Mouse (Mus musculus): ENCODE measurements around the gene Trappc1. TPM values are rescaled to one million over a fixed set of nuclear protein-coding genes. Genes with fewer than 3 reads are reported as not detected.

The Trappc1 gene
- polyA plus RNA-seq, 1 experiment from 2014 or later, result 145 TPM

DNA sequence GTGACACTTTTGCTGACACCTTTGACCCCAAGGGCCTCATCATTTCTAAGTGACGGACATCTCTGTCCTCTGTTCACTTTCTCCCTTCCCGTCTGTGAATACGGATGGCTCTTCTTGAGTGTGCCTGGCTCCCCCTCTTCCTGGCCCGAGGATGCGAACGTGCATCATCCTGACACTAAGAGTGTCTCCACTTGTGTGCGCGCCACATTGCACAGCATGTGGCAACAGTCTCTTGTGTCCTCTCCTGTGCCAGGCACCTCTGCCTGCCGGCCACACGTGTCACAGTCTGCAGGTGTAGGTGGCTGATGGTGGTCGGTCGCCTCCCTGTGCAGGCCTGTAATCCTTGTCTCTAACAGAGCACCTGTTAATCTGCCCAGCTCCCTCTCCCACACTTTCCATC lies 47.8 kb downstream of the Trappc1 start:
- Histone ChIP-seq H3K4me3 (no peak overlapping the region), H3K36me3 (peaks cover 15% of the 10 kb centered on the region; the same call in 1 of the 2 replicates), H3K9me3 (no peaks in the 10 kb centered on the region), H3K9ac (no peak overlapping the region), H3K4me2 (no peak overlapping the region; the same call in 1 of the 2 replicates), H3K4me1 (peaks cover 37% of the 10 kb centered on the region), H3K27ac (peak overlapping the region; percentile 86), H3K27me3 (no peaks in the 10 kb centered on the region)
- 59% methylated on average over 12 of the region's 12 CpGs for WGBS
- ATAC-seq (ENCODE audit: insufficient number of reproducible peaks, low FRiP score, low TSS enrichment, low read depth), result no peak

DNA sequence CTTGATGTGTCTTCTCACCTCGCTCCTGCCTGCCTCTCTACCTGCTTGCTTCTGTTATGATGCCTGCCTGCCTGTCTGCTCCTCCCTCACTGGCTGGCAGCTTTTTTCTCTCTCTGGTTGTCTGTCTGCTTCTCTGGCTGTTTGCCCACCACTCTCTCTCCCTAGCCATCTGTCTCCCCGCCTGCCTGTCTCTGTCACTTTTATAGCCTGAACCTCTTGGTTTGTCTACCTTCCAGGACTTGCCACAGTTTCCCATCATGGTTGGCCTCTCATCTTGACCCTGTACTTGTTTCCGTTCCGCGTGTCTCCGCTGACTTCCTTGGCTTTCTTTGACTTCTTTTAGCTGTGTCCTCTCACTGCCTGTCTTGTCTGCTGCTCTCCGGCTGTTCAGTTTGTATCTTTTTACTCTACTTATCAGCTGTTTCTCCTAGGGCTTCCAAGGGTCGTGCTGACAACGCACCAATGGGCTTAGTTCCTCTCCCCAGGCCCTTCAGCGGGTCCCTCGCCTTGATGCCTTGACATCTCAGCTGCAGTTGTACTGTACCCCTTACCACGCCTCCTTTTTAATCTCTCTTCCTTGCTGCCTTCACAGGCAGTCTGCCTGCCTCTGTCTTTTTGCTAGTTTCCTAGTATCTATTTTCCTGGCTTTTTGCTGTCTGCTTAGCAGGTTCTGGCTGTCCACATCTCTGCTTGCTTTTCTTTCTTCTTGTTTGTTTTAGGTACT lies 48.4 kb downstream of the Trappc1 start:
- H3K9ac ChIP-seq, result no peak overlapping the region
- WGBS, result 61% methylated on average over 12 of the region's 12 CpGs
- H3K4me1 ChIP-seq, result peaks cover 32% of the 10 kb centered on the region
- H3K9me3 ChIP-seq, result no peaks in the 10 kb centered on the region
- ATAC-seq (ENCODE audit: insufficient number of reproducible peaks, low FRiP score, low TSS enrichment, low read depth), result no peak
- peak overlapping the region; percentile 59 for H3K27ac ChIP-seq
- H3K27me3 ChIP-seq, result no peaks in the 10 kb centered on the region
- H3K4me3 ChIP-seq, result no peak overlapping the region
- no peak overlapping the region for H3K4me2 ChIP-seq
- H3K36me3 ChIP-seq, result peaks cover 15% of the 10 kb centered on the region; the same call in 1 of the 2 replicates

DNA sequence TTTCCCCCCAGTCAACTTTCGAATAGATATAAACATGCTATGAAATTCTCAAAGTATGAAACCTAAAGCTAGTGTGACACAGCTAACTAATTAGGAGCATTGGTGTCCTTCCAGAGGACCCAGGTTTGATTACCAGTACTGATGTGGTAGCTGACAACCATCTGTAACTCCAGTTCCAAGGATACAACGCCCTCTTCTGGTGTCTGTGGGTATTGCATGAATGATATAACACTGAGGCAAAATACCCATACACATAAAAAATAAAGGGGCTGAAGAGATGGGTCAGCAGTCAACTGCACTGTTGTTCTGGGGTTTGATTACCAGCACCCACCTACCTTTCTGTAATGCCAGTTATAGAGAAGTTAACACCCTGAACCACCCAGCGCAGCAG lies 49.0 kb downstream of the Trappc1 start:
- Histone ChIP-seq H3K27me3 (no peaks in the 10 kb centered on the region), H3K9ac (no peak overlapping the region), H3K9me3 (no peaks in the 10 kb centered on the region), H3K4me2 (no peak overlapping the region), H3K27ac (no peak overlapping the region), H3K4me1 (peaks cover 27% of the 10 kb centered on the region), H3K36me3 (peaks cover 19% of the 10 kb centered on the region; the same call in 1 of the 2 replicates), H3K4me3 (no peak overlapping the region)
- WGBS, result 61% methylated on average over 3 of the region's 3 CpGs
- ATAC-seq (ENCODE audit: insufficient number of reproducible peaks, low FRiP score, low TSS enrichment, low read depth), result no peak

DNA sequence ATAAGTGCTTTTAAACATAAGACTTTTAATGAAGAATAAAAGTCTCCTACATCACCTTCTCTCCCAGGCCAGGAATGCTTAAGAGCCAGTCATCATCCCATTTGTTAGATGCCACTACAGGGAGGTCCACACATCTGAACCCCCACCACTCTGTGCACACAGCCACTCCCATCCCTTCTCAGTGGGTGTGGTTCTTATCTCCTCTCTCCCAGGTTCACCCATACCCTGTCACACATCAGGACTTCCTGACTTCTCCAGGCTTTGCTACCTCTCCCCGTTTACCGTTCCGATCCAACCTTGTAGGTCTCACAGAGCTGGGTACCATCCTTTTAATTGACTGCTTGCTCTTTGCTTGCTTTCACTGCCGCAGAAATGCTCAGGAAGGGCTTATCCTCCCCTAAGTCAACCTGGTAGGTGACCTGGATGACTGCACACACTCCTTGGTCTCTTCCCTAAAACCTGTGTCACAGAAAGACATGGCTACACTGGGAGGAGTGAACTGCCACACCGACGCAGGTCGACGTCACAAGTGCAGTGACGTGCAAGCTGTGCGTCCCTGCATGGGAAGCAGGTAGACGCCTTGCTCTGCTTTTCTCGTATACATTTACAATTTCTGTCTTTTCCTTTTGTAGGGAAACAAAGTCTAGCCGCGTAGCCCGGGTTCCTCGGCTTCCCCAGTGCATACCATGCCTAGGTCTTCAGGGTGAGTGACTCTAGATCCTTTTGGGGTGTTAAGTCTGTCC lies 49.6 kb downstream of the Trappc1 start:
- no peak for ATAC-seq (ENCODE audit: insufficient number of reproducible peaks, low FRiP score, low TSS enrichment, low read depth)
- Histone ChIP-seq H3K4me1 (peaks cover 21% of the 10 kb centered on the region), H3K27me3 (no peaks in the 10 kb centered on the region), H3K9me3 (no peaks in the 10 kb centered on the region), H3K9ac (no peak overlapping the region), H3K27ac (no peak overlapping the region), H3K4me2 (no peak overlapping the region), H3K4me3 (no peak overlapping the region), H3K36me3 (peaks cover 19% of the 10 kb centered on the region; the same call in 1 of the 2 replicates)
- WGBS, result 91% methylated on average over 16 of the region's 16 CpGs

Other genes starting within 250 kb of the Trappc1 start
- gene Vamp2, start 235.5 kb upstream of the Trappc1 start, polyA plus RNA-seq (2015; fragmentation: Nextera tagmentation; extraction: Ambion mirVana), result 95.0 and 103 TPM in 2 replicates
- gene Per1, start 228.8 kb upstream of the Trappc1 start, polyA plus RNA-seq (2015; fragmentation: Nextera tagmentation; extraction: Ambion mirVana), result 24.3 and 28.9 TPM in 2 replicates
- 0.58 and 0.68 TPM in 2 replicates for gene Hes7, start 203.6 kb upstream of the Trappc1 start, polyA plus RNA-seq (2015; fragmentation: Nextera tagmentation; extraction: Ambion mirVana)
- 0.40 and 0.49 TPM in 2 replicates for gene 9130213A22Rik, start 201.4 kb upstream of the Trappc1 start, polyA plus RNA-seq (2015; fragmentation: Nextera tagmentation; extraction: Ambion mirVana)
- 11.7 and 14.9 TPM in 2 replicates for gene Aloxe3, start 198.1 kb upstream of the Trappc1 start, polyA plus RNA-seq (2015; fragmentation: Nextera tagmentation; extraction: Ambion mirVana)
- gene Alox12b, start 167.0 kb upstream of the Trappc1 start, polyA plus RNA-seq (2015; fragmentation: Nextera tagmentation; extraction: Ambion mirVana), result 53.5 and 60.5 TPM in 2 replicates
- gene Alox8, start 126.1 kb upstream of the Trappc1 start, polyA plus RNA-seq (2015; fragmentation: Nextera tagmentation; extraction: Ambion mirVana), result 0.12 and 0.20 TPM in 2 replicates
- gene Gucy2e, start 86.9 kb upstream of the Trappc1 start, polyA plus RNA-seq (2015; fragmentation: Nextera tagmentation; extraction: Ambion mirVana), result 0.22 TPM in 1 of 2 replicates, not detected in the other
- 18.8 and 20.6 TPM in 2 replicates for gene Cntrob, start 205 bp upstream of the Trappc1 start, polyA plus RNA-seq (2015; fragmentation: Nextera tagmentation; extraction: Ambion mirVana)
- 2.2 and 2.3 TPM in 2 replicates for gene Kcnab3, start 2.3 kb downstream of the Trappc1 start, polyA plus RNA-seq (2015; fragmentation: Nextera tagmentation; extraction: Ambion mirVana)
- 15.6 and 17.2 TPM in 2 replicates for gene Rnf227, start 16.5 kb downstream of the Trappc1 start, polyA plus RNA-seq (2015; fragmentation: Nextera tagmentation; extraction: Ambion mirVana)
- gene Chd3, start 45.4 kb downstream of the Trappc1 start, polyA plus RNA-seq (2015; fragmentation: Nextera tagmentation; extraction: Ambion mirVana), result 77.4 and 89.3 TPM in 2 replicates
- gene Naa38, start 71.5 kb downstream of the Trappc1 start, polyA plus RNA-seq (2015; fragmentation: Nextera tagmentation; extraction: Ambion mirVana), result 143 and 144 TPM in 2 replicates
- 30.2 and 36.6 TPM in 2 replicates for gene Cyb5d1, start 71.7 kb downstream of the Trappc1 start, polyA plus RNA-seq (2015; fragmentation: Nextera tagmentation; extraction: Ambion mirVana)
- 18.8 and 20.4 TPM in 2 replicates for gene Tmem88, start 74.3 kb downstream of the Trappc1 start, polyA plus RNA-seq (2015; fragmentation: Nextera tagmentation; extraction: Ambion mirVana)
- 30.8 and 32.0 TPM in 2 replicates for gene Kdm6b, start 89.7 kb downstream of the Trappc1 start, polyA plus RNA-seq (2015; fragmentation: Nextera tagmentation; extraction: Ambion mirVana)
- gene Dnah2, start 225.1 kb downstream of the Trappc1 start, polyA plus RNA-seq (2015; fragmentation: Nextera tagmentation; extraction: Ambion mirVana), result 2.0 and 3.0 TPM in 2 replicates
- 27.9 and 33.2 TPM in 2 replicates for gene Efnb3, start 236.2 kb downstream of the Trappc1 start, polyA plus RNA-seq (2015; fragmentation: Nextera tagmentation; extraction: Ambion mirVana)